Mouse (Mus musculus): ENCODE results near the gene Sco1. TPM values are rescaled to one million over a fixed set of nuclear protein-coding genes. Genes with fewer than 3 reads are reported as not detected.

Sco1 gene
- polyA plus RNA-seq (2015; fragmentation: Nextera tagmentation; extraction: Ambion mirVana), result 8.2 and 10.6 TPM in 2 replicates

GRCm38 (mm10) chr11:67052321-67052952 lies at the start of gene Sco1, which contains the start of gene Adprm:
Gene Sco1, plus strand, starts transcription at chr11:67052670.
Gene Adprm, minus strand, starts transcription at chr11:67052594.
- peak; percentile 83 for DNase-seq
- H3K36me3 ChIP-seq, result peaks cover 20% of the 10 kb centered on the region
- H3K27ac ChIP-seq, result peak within 1 kb of the TSS; percentile 84
- H3K9ac ChIP-seq, result peak within 1 kb of the TSS; percentile 84
- ATAC-seq (ENCODE audit: low read depth), result peak; percentile 96
- WGBS (ENCODE audit: insufficient replicate concordance), result under 1% methylated on average over 49 of the region's 50 CpGs
- H3K9me3 ChIP-seq (replicated peaks), result no peaks in the 10 kb centered on the region
- no peaks in the 10 kb centered on the region for H3K27me3 ChIP-seq
- H3K4me1 ChIP-seq (replicated peaks), result peaks cover 24% of the 10 kb centered on the region
- peak within 1 kb of the TSS; percentile 83 for H3K4me2 ChIP-seq
- peak within 1 kb of the TSS; percentile 88 for H3K4me3 ChIP-seq (replicated peaks)

- H3K9me3 ChIP-seq (replicated peaks), result no peaks in the 10 kb centered on the region
- no peak overlapping the region for H3K9ac ChIP-seq
- H3K4me2 ChIP-seq, result no peak overlapping the region
- no peak overlapping the region for H3K27ac ChIP-seq
- H3K36me3 ChIP-seq, result no peaks in the 10 kb centered on the region
- H3K4me3 ChIP-seq (replicated peaks), result no peak overlapping the region
- no peaks in the 10 kb centered on the region for H3K4me1 ChIP-seq (replicated peaks)
- no peaks in the 10 kb centered on the region for H3K27me3 ChIP-seq
- no peak for DNase-seq
- 9% methylated on average over 2 of the region's 2 CpGs for WGBS (ENCODE audit: insufficient replicate concordance)
- ATAC-seq (ENCODE audit: low read depth), result no peak
Measured at GRCm38 (mm10) chr11:67002911-67003310, 49.6 kb upstream of the Sco1 start.

GRCm38 (mm10) chr11:67007961-67008360 lies 44.5 kb upstream of the Sco1 start:
- WGBS (ENCODE audit: insufficient replicate concordance), result 71% methylated on average over 8 of the region's 8 CpGs
- Histone ChIP-seq H3K27ac (no peak overlapping the region), H3K4me1 (replicated peaks) (no peaks in the 10 kb centered on the region), H3K9me3 (replicated peaks) (no peaks in the 10 kb centered on the region), H3K4me2 (no peak overlapping the region), H3K27me3 (no peaks in the 10 kb centered on the region), H3K9ac (no peak overlapping the region), H3K4me3 (replicated peaks) (no peak overlapping the region), H3K36me3 (no peaks in the 10 kb centered on the region)
- ATAC-seq (ENCODE audit: low read depth), result no peak
- no peak for DNase-seq

GRCm38 (mm10) chr11:67008528-67008927 lies 43.9 kb upstream of the Sco1 start:
- no peak overlapping the region for H3K9ac ChIP-seq
- no peaks in the 10 kb centered on the region for H3K4me1 ChIP-seq (replicated peaks)
- DNase-seq (no peak), ATAC-seq (ENCODE audit: low read depth) (no peak)
- no peaks in the 10 kb centered on the region for H3K9me3 ChIP-seq (replicated peaks)
- no peaks in the 10 kb centered on the region for H3K27me3 ChIP-seq
- H3K36me3 ChIP-seq, result no peaks in the 10 kb centered on the region
- no peak overlapping the region for H3K27ac ChIP-seq
- H3K4me3 ChIP-seq (replicated peaks), result no peak overlapping the region
- WGBS (ENCODE audit: insufficient replicate concordance), result 89% methylated on average over 4 of the region's 4 CpGs
- no peak overlapping the region for H3K4me2 ChIP-seq

- DNase-seq (no peak), ATAC-seq (ENCODE audit: low read depth) (no peak)
- H3K9me3 ChIP-seq (replicated peaks), result no peaks in the 10 kb centered on the region
- H3K4me3 ChIP-seq (replicated peaks), result no peak overlapping the region
- no peaks in the 10 kb centered on the region for H3K27me3 ChIP-seq
- no peak overlapping the region for H3K4me2 ChIP-seq
- H3K27ac ChIP-seq, result no peak overlapping the region
- H3K4me1 ChIP-seq (replicated peaks), result no peaks in the 10 kb centered on the region
- no peaks in the 10 kb centered on the region for H3K36me3 ChIP-seq
- H3K9ac ChIP-seq, result no peak overlapping the region
- WGBS (ENCODE audit: insufficient replicate concordance), result 4% methylated on average over 8 of the region's 8 CpGs
Measured at GRCm38 (mm10) chr11:67010430-67010829, 42.0 kb upstream of the Sco1 start.

- ATAC-seq (ENCODE audit: low read depth) (no peak), DNase-seq (no peak)
- Histone ChIP-seq H3K4me3 (replicated peaks) (no peak overlapping the region), H3K4me2 (no peak overlapping the region), H3K9ac (no peak overlapping the region), H3K4me1 (replicated peaks) (no peaks in the 10 kb centered on the region), H3K9me3 (replicated peaks) (no peaks in the 10 kb centered on the region), H3K27me3 (peaks cover 3% of the 10 kb centered on the region; the same call in 1 of the 2 replicates), H3K36me3 (no peaks in the 10 kb centered on the region), H3K27ac (no peak overlapping the region)
- WGBS (ENCODE audit: insufficient replicate concordance), result 36% methylated on average over 4 of the region's 4 CpGs
Measured at GRCm38 (mm10) chr11:67011635-67012034, 40.8 kb upstream of the Sco1 start.

- no peak overlapping the region for H3K4me3 ChIP-seq (replicated peaks)
- ATAC-seq (ENCODE audit: low read depth), result no peak
Measured at GRCm38 (mm10) chr11:67017801-67018591, 34.5 kb upstream of the Sco1 start.

GRCm38 (mm10) chr11:67019711-67020475 lies 32.6 kb upstream of the Sco1 start:
- peaks cover 27% of the 10 kb centered on the region for H3K27me3 ChIP-seq
- 49% methylated on average over 7 of the region's 7 CpGs for WGBS (ENCODE audit: insufficient replicate concordance)
- ATAC-seq (ENCODE audit: low read depth) (no peak), DNase-seq (no peak)
- H3K4me2 ChIP-seq, result no peak overlapping the region
- H3K4me3 ChIP-seq (replicated peaks), result no peak overlapping the region
- no peak overlapping the region for H3K27ac ChIP-seq
- no peak overlapping the region for H3K9ac ChIP-seq
- H3K9me3 ChIP-seq (replicated peaks), result no peaks in the 10 kb centered on the region
- peaks cover 11% of the 10 kb centered on the region for H3K4me1 ChIP-seq (replicated peaks)
- H3K36me3 ChIP-seq, result no peaks in the 10 kb centered on the region

More at GRCm38 (mm10) chr11:67017801-67018591, 34.5 kb upstream of the Sco1 start:
- no peak for DNase-seq
- Histone ChIP-seq H3K4me2 (no peak overlapping the region), H3K36me3 (no peaks in the 10 kb centered on the region), H3K27me3 (peaks cover 22% of the 10 kb centered on the region), H3K9me3 (replicated peaks) (no peaks in the 10 kb centered on the region), H3K27ac (no peak overlapping the region), H3K9ac (no peak overlapping the region), H3K4me1 (replicated peaks) (peaks cover 4% of the 10 kb centered on the region; the same call in 1 of the 2 replicates)
- 5% methylated on average over 12 of the region's 12 CpGs for WGBS (ENCODE audit: insufficient replicate concordance)

- ATAC-seq (ENCODE audit: low read depth), result no peak
- WGBS (ENCODE audit: insufficient replicate concordance), result 4% methylated on average over 12 of the region's 12 CpGs
- no peak overlapping the region for H3K27ac ChIP-seq
- no peak overlapping the region for H3K4me3 ChIP-seq (replicated peaks)
- DNase-seq, result peak; percentile 15
- no peak overlapping the region for H3K9ac ChIP-seq
- H3K9me3 ChIP-seq (replicated peaks), result no peaks in the 10 kb centered on the region
- peaks cover 18% of the 10 kb centered on the region for H3K4me1 ChIP-seq (replicated peaks)
- no peaks in the 10 kb centered on the region for H3K36me3 ChIP-seq
- peaks cover 27% of the 10 kb centered on the region for H3K27me3 ChIP-seq
- peak overlapping the region; percentile 21; the same call in 1 of the 2 replicates for H3K4me2 ChIP-seq
Measured at GRCm38 (mm10) chr11:67020948-67021347, 31.5 kb upstream of the Sco1 start.

GRCm38 (mm10) chr11:67022354-67023115 lies 29.9 kb upstream of the Sco1 start:
- no peaks in the 10 kb centered on the region for H3K9me3 ChIP-seq (replicated peaks)
- H3K4me1 ChIP-seq (replicated peaks), result peaks cover 18% of the 10 kb centered on the region
- no peak overlapping the region for H3K4me3 ChIP-seq (replicated peaks)
- H3K4me2 ChIP-seq, result no peak overlapping the region
- ATAC-seq (ENCODE audit: low read depth) (no peak), DNase-seq (no peak)
- H3K36me3 ChIP-seq, result no peaks in the 10 kb centered on the region
- 66% methylated on average over 13 of the region's 13 CpGs for WGBS (ENCODE audit: insufficient replicate concordance)
- H3K9ac ChIP-seq, result no peak overlapping the region
- H3K27ac ChIP-seq, result no peak overlapping the region
- H3K27me3 ChIP-seq, result peaks cover 20% of the 10 kb centered on the region

Measured in liver, embryonic 13.5 days (tissue).